Mouse (Mus musculus) kidney, adult 8-10 months (tissue): ENCODE results near the gene Rbm39.
"Not testable (repeated sequence)": the region's sequence is repeated elsewhere in the genome, so short reads cannot be mapped to it uniquely, and the experiment has no call there.

Experiments
- DNase-seq, 2 experiments: peaks; one replicate each; pipeline ENCODE4 v3.0.0; 2022

Rbm39 gene

DNA sequence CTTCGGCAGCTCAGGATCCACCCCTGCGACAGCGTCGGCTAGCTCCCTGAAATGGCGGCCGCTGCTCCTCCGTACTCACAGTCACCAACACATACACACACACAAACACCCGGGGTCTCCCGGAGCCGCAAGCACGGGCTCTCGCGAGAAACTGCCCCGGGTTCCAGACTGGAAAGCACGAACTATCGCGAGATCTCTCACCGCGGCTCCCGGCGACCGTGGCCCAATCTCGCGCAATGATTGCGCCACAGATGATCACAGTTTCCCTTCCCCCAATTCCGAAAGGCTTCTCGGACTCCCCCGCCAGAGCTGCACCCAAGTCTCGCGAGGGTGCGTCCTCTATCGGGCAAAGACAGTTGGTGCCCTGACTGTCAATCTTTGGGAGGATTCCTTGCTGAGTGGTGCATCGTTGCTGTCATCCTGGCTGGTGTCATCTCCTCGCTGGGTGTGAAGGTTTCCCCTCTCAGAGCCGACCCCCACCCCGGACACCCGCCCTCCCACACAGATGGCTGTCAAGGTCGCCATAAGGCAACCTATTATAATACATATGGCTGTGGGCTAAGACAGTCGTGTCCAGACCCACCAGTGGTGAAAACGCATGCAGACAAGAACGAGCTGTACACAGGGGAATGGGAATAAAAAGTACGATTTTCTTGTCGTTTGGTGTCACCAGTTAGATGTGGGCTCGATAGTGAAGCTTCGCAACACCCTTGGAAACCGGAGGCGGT is at the start of gene Rbm39:
Gene Rbm39 (minus strand): TSS at position 145 of the 728 bp plus-strand sequence.
- peak; percentile 99 to 100 for DNase-seq

DNA sequence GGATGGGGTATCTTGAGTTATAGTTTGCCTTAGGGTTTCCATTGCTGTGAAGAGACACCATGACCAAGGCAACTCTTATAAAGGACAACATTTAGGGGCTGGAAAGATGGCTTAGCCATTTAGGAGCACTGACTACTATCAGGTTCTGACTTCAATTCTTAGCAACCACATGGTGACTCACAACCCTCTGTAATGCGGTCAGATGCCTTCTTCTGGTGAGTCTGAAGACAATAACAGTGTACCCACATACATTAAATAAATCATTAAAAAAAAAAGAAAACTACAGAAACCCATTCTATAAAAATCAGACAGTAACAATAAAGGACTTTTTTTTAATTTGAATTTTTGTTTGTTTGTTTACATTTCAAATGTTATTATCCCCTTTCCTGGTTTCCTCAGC is 49.1 kb upstream of the Rbm39 start:
- no peak for DNase-seq

DNA sequence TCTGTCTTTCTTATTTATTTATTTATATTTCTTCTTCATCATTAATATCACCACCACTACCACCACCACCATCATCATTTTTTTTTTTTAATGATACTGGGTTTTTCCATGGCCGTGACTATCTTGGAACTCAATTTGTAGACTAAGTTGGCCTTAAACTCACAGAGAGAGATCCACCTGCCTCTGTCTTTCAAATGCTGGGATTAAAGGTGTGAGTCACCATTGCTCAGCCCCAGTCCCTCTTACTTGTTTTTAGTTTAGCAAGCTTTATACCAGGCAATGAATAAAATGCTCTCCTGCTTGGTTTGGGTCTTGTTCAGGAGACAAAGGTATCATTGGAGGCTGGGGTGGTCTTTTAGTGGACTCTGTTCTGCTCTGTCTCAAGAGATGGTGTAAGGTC is 47.7 kb upstream of the Rbm39 start:
- no peak for DNase-seq

DNA sequence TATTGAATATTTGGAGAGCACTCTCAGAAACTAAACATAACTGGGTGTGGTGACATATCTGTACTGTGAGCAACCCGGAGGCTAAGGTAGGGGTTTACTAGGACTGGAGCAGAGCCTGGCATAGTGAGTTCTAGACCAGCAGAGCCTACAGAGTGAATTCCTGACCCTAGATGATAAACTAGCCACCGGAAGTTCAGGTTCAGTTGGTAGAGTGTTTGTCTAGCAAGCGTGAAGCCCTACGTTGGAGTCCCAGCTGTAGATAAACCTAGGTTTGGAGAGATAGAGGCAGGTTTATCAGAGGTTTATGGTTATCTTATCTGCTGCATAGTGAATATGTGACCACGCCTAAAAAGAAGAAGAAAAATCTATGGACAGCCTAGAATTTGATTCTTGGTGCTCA is 44.0 kb upstream of the Rbm39 start:
- no peak for DNase-seq

DNA sequence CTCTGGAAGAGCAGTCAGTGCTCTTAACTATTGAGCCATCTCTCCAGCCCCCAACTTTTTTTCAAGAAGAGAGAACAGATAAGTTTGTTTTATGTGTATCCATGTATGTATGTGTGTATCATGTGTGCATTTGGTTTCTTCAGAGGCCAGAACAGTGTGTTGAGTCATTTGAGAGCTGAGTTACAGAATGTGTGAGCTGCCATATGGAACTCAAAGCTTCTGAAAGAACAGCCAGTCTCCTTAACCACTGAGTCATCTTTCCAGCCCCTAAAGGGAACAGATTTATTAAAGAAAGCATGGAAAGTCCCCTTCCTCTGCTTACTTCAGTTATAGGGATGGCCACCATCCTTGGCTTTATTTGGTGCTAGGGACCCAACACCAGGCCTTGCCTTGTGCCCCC is 42.1 kb upstream of the Rbm39 start:
- no peak for DNase-seq

DNA sequence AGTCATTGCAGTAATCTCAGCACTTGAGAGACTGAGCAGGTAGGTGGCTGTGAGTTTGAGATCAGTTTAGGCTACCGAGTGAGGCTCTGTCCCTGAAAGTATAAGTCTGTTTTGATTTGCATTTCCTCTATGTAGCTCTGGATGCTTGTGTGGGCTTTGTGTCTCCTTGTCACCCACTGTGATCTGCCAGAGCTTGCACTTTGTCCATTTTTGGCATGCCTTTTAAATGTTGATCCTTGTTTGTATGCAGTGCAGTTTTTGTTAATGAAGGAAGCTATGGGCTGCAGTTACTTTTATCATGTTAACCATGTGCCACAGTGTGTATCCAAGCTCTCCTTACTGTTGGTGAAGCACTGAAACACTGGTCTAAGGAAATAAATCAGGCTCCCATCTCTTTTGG is 37.7 kb upstream of the Rbm39 start:
- DNase-seq = no peak

DNA sequence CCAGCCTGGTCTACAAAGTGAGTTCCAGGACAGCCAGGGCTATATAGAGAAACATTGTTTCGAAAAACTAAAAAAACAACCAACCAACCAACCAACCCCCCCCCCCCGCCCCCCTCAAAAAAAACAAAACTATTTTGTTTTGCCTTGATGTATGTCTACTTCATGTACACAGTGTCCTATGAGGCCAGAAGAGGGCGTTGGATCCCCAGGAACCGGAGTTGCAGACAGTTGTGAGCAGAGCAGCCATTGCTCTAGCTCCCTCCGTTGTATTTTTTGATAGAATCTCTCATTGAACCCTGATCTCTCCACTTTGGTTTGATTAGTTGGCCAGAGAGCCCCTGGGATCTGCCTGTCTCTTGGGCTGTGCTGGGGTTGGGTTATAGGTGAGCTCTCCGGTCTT is 23.9 kb upstream of the Rbm39 start:
- no peak for DNase-seq

DNA sequence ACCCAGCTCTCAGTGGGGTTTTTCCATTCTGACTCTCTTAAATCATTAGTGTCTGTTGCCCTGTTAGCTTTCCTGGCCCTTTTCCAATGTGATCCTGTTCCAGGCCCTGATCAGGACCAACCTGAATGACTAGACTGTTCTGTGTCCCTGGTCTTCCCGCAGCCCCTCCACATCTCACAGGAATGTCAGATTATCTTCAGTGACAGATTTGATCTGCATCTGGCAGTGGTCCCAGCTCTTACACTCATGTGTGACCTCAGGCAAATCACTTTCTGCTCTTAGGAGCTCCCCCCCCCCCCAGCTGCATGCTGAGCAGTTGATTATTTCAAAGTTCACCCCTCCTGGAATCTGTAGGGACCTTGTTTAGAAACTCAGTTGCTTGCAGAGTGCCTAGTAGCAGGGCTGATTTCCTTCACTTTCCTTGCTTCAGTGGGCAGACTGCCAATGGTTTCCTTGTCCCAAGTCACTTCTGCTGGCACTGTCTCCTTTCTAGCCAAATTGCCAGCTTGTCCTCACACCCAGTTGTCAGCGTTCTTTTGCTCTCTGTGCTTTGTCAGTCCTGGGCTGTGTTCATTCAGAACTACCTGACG is 22.9 kb upstream of the Rbm39 start:
- DNase-seq = peak; percentile 76 to 81

DNA sequence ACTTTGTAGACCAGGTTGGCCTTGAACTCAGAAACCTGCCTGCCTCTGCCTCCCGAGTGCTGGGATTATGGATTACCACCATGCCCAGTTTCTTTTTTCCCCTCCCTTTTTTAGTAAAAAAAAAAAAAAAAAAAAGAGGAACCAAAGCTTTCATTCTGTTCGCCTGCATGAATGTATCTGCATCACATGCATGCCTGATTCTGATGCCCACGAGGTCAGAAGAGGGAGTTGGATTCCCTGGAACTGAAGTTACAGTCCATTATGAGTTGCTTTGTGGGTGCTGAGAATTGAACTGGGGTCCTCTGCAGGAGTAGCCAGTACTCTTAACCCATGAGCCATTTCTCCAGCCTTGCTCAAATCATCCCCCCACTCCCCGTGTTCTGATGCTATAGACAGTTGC is 21.4 kb upstream of the Rbm39 start:
- DNase-seq = no peak

DNA sequence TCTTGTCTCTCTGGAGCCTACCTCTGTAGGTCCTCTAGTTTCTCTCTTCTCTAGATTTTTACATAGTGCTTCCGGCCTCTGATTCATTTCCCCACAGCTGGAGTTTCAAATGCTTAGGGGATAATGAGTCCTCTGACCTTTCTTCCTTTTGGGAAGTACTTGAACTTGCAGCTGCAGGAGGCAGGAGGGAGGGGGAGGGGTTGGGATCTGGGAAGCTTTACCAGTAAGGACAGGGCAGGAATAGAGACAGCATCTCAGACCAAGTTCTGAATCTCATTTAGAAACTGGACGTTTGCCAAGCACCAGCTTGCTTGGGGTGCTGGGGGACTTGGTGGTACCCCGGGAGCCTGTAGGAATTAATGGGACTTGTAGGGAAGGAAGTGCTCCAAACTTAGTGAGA is 19.9 kb upstream of the Rbm39 start:
- DNase-seq = no peak

DNA sequence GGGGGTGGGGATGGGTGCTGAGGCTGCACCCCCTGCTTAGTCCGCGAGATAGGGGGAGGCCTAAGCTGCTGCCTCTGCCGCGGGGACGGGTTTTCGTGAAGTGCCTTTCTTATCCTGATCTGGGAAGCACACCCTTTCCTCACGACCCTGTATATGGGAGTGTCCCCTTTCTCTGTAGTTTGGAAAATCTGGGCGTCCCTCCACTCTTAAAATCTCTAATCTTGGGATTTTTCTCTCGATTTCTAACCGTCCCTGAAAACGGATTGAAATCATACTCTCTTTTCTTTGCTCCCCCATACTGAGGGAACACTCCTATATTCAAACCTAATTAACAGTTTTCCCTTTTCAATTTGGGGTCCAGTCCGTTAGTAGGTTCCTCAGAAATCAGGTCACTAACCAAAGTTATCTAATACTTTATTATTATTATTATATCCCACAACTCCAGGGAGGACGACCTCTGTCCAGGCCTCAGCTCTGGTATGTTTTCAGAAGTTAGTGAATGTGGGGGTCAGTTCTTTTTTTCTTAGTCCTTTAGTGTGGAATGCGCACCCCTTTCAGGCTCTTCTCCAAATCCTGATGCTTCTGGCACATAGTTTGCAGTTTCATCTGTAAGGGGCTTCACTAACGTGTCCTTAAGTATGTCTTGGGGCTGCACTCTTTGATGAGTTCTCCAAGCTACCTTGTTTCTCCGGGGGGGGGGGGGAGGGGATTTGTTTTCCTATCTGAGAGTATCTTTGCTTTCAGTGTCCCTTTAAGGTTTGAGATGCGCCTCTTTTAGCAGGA is 17.3 kb upstream of the Rbm39 start:
- no peak for DNase-seq

DNA sequence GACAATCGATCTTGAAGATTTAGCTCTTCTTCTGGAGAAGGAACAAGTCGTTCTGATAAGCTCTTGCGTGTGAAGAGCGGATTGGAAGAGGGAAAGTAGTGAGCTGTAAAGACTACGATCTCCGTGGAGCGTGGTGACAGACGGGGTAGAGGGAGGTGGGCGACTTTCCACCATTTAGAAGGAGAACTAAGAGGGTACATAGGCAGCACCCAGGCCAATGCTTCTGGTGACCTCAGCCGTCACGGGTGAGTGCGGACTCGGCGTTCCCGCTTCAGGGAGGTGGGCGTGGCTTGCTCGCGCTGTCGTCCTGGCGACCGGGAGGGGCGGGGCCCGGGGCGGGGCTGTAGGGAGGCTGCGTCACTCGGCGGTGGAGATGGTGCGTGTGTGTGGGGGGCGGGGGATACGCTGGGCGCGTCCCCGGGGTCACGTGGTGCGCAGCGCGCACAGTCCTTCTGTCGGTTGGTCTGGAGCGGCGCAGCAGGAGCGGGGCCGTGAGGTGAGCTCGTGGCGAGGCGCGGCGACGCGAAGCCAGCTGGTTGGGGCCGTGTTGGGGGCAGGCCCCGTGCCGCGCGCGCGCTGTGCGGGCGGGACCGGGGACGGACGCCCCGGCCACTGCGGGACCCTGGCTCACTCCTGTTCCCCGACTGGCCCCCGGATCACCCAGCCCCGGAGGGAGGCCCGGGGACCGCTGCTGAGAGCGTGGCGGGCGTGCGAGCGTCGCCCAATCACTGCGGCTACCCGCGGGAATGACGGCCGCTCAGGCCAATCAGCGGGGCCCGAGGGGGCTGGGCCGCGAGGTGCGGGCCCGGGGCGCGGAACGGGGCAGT is 16.5 kb upstream of the Rbm39 start, which contains the start of gene Phf20:
Gene Phf20 (plus strand): TSS at position 165 of the 827 bp plus-strand sequence.
- peak; percentile 98 to 99 for DNase-seq

DNA sequence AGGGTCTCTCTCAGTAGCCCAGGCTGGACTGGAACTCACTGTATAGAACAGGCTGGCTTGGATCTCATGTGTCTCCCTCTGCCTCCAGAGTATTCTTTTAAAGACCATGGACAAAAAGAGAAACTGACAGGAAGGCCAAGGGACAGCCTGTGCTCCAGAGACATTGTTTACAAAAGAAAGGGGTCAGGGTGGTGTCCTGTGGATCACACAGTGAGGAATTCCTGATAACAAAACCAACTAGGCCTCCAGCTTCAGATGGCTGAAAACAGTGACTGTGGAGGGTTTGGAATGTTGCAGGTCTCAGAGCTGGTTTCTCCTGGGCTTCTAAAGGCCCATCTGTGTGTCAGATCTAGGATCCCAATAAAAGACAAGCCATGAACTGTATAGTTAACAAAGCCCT is 14.5 kb upstream of the Rbm39 start:
- DNase-seq = no peak

DNA sequence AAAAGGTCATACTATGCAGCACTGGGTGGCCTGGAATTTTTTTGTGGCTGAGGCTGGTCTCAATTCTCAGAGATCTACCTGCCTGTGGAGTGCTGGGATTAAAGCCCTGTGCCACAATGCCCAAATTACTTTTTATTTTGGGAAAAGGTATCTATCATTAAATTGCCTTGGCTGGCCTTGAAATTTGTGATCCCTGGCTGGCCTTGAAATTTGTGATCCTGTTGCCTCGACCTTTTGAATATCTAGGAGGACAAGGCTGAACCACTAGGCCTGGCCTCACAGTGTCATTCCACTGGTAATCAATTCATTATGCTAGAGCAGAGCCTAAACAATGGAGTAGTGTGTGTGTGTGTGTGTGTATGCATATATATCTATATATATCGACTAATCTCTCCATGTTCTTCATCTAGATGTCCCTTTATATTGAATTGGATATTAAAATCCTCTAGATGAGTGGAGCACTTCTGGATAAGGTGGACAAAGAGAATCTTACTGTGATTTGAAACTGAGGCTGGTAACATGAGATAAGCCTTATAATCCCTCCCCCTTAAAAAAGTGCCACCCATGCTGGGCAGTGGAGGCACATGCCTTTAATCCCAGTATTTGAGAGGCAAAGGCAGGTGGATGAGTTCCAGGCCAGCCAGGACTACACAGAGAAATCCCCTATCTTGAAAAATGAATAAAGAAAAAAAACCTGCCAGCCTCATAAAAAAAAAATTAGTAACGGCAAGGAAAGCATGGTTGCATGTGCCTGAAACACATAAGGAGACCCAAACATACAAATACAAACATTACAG is 13.2 kb upstream of the Rbm39 start:
- no peak for DNase-seq

DNA sequence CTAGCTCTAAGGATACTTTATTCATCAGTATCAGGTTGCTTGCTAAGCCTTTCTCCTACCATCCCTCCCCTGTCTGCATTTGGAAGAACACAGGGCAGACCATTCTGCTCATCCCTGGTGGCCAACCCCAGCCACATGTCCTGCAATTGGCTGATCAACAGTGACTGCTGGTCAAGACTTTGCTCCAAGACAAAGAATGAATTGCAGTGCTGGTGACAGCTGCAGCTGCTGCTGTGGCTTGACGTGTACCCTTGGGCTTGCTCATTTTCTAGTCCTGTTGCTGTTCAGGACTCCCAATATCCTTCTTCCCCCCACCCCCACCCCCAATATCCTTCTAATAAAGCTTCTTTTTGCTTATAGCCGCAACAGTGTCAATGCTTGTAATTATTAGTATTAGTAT is 12.0 kb upstream of the Rbm39 start:
- no peak for DNase-seq

DNA sequence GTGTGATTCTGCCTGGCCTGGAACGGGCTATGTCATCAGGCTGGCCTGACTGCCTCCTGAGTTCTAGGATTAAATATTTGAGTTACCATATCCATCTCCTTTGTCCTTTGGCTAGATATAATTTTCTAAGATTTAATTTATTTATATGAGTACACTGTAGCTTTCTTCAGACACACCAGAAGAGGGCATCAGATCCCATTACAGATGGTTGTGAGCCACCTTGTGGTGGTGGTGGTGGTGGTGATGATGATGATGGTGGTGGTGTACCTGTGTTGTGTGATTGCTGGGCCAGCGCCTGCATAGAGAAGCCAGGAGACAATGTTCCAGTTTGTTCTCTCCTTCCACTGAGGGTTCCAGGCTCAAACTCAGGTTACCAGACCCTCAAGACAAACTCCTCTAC is 11.5 kb upstream of the Rbm39 start:
- no peak for DNase-seq

DNA sequence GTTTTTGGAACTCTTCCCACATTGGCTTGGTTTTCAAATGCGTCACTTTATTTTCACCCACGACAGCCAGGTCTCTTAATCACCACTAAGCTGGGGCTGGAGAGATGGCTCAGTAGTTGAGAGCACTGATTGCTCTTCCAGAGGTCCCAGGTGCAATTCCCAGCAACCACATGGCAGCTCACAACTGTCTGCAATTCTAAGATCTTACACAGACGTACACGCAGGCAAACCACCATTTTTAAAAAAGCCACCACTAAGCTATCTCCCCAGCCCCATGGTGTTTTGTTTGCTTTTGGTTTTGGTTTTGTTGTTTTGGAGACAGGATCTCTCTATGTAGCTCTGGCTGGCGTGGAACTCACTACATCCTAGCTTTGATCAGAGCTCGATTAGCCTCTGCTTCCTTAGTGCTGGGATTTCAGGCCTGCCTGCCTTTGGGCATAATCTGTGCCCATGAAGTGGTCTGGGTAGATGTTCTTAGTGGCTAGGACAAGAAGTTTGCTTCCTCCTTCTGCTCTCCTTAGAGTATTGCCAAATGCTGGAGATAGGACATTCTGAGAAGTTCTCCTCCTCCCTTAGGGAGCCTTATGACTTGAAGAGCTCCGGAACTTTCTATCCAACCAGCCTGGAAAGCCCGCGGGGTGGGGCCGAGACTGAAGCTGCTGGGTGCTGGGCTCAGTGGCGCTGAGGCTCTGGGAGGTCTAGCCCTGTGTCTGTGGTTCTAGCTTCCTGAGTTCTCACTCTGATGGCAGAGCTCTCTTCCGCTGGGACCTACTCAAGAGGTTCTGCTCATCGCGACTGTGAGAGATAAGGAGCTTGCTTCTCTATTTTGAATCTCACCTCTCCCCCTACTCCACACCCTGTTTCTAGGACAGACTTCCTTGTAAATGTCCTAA is 10.2 kb upstream of the Rbm39 start:
- DNase-seq = no peak

DNA sequence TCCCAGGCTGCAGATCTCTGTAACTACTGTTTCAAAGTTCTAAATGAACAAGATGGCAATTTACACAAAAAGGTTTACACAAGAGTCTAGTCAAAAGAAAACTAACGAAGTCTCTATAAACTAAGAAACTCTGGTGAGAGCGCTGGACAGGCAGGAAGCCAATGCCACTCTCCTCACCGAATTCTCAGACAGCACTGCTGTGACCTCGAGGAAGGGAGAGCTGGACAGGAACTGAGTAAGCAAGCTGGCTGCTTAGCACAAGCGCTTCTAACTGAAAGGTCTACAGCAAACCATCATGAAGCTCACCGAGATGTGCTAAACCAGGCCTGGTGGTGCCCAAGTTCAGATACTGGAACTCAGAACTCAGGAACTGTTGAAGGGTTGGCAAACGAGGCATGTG is 9.2 kb upstream of the Rbm39 start:
- not testable (repeated sequence) for DNase-seq

DNA sequence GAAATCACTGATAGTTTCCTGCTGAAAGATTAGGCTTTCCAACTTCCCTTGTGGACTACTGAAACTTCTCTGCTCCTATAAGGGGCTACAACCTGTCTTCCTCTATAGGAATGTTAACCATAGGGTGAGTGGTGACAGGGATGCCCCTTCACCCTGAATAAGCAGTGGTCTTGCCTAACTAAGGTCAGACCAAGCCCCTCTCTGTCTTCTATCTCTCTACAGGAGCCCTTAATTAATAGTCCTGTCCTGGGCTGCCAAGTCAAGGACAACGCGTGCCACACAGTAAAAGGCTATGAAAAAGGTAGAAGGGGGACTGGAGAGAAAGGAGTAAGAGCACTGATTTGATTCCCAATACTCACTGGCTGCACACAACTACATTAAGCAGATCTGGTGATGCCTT is 1.6 kb upstream of the Rbm39 start:
- no peak for DNase-seq

DNA sequence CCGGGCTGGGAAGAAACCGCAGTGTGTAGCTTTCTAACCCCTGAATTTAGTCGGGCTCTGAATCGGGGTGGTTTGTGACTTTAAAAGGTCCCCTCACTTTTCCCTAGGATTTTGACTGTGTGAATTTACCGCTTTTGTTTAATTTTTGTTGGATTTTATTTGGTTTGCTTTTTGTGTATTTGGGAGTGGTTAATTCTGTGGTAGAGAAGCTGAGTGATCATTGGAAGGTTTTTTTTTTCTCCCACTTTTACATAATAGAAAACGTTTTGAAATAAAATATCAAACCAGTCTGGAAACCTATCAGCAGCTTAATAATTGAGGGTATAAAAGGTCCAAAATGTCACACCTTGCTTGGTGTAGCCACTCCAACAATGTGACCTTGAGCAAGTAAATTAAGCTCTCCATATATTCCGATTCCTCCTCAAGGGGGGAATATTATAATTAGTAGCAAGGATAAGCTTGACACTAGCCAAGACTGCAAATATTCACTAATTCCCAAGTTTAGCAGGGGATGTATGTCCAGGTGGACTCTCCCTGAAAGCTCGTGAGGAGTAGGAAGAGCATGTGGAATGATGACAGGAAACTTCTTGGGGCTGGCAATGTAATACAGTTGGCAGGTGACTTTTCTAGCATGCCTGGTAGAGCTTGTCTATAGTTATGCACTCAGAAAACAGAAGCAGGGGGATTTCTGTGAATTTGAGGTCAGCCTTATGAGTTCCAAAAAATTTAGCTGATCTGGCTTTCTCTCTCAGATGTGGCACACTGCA is 969 bp upstream of the Rbm39 start:
- DNase-seq = no peak

DNA sequence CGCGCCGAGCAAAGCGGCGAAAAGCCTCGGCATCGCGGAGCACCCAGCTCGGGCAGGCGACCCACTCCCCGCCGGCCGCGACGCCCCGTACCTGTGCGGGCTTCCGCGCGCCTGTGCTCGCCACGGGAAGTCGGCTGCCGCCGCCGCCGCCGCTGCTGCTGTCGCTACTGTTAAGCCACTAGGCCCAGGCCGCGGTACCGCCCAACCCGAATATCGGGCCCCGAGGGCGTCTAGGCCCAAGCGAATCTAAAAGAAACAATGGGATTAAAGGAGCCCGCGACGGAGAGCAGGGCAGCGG is 293 bp downstream of the Rbm39 start:
- no peak for DNase-seq
